Mouse (Mus musculus) myocyte (in vitro differentiated cells): ENCODE results near the gene Ifitm10. TPM values are rescaled to one million over a fixed set of nuclear protein-coding genes. Genes with fewer than 3 reads are reported as not detected.
A peak's percentile ranks its signal among the peaks of the same experiment; 100 is the strongest.
"Not testable (repeated sequence)": the region's sequence is repeated elsewhere in the genome, so short reads cannot be mapped to it uniquely, and the experiment has no call there.

Experiments
- H3K27me3 ChIP-seq: one replicate; pipeline ENCODE4 v1.6.1; 2011; ENCODE audit not compliant: control insufficient read depth, insufficient read depth, insufficient read length
- H3K36me3 ChIP-seq: one replicate; pipeline ENCODE4 v1.6.1; 2011; ENCODE audit not compliant: control insufficient read depth, insufficient read depth
- H3K4me2 ChIP-seq: one replicate; pipeline ENCODE4 v1.6.1; 2011; ENCODE audit warnings: low read depth, control low read depth
- H3K4me3 ChIP-seq: one replicate; pipeline ENCODE4 v1.5.1; 2011; ENCODE audit warnings: mild to moderate bottlenecking, control low read depth, moderate library complexity
- H3K79me2 ChIP-seq: one replicate; pipeline ENCODE4 v1.6.1; 2011; ENCODE audit not compliant: control insufficient read depth, insufficient read depth
- H3ac ChIP-seq: one replicate; pipeline ENCODE4 v1.6.1; 2011; ENCODE audit not compliant: control insufficient read depth, insufficient read length
- CEBPB ChIP-seq: IDR thresholded peaks from 2 replicates; pipeline ENCODE4 v1.6.1; 2011; ENCODE audit warnings: mild to moderate bottlenecking, moderate library complexity; ENCODE audit not compliant: poor library complexity, insufficient read depth, severe bottlenecking
- E2F4 ChIP-seq: IDR thresholded peaks from one replicate; pipeline ENCODE4 v1.6.1; 2011; ENCODE audit warnings: mild to moderate bottlenecking, control low read depth, moderate library complexity; ENCODE audit not compliant: insufficient read depth
- MAX ChIP-seq: IDR thresholded peaks from one replicate; pipeline ENCODE4 v1.6.1; 2011; ENCODE audit warnings: low read depth, mild to moderate bottlenecking, control low read depth
- MYOD1 ChIP-seq, 3 experiments: IDR thresholded peaks; one replicate each; pipeline ENCODE4 v1.6.1; 2011; ENCODE audit warnings: control low read depth in 2 of 3, low read depth in 2 of 3, mild to moderate bottlenecking in 2 of 3, moderate library complexity in 1 of 3; ENCODE audit not compliant: insufficient read length in 2 of 3, control insufficient read depth in 1 of 3
- MYOG ChIP-seq, 3 experiments: IDR thresholded peaks; one replicate each; pipeline ENCODE4 v1.6.1; 2011; ENCODE audit warnings: control low read depth in 2 of 3, low read depth in 2 of 3, mild to moderate bottlenecking in 2 of 3; ENCODE audit not compliant: insufficient read length in 2 of 3, control insufficient read depth in 1 of 3, insufficient read depth in 1 of 3
- POLR2A ChIP-seq: IDR thresholded peaks from one replicate; pipeline ENCODE4 v1.6.1; 2011; ENCODE audit warnings: low read depth, mild to moderate bottlenecking, control low read depth, moderate library complexity; ENCODE audit not compliant: insufficient read length
- POLR2AphosphoS2 ChIP-seq: IDR thresholded peaks from one replicate; pipeline ENCODE4 v1.6.1; 2011; ENCODE audit warnings: low read depth, control low read depth; ENCODE audit not compliant: insufficient read length
- REST ChIP-seq: IDR thresholded peaks from one replicate; pipeline ENCODE4 v1.6.1; 2011; ENCODE audit warnings: mild to moderate bottlenecking, control low read depth, moderate library complexity; ENCODE audit not compliant: insufficient read depth, insufficient read length
- SRF ChIP-seq: IDR thresholded peaks from one replicate; pipeline ENCODE4 v1.6.1; 2011; ENCODE audit warnings: low read depth; ENCODE audit not compliant: control insufficient read depth, insufficient read length
- TCF12 ChIP-seq: IDR thresholded peaks from one replicate; pipeline ENCODE4 v1.6.1; 2011; ENCODE audit warnings: mild to moderate bottlenecking, control low read depth; ENCODE audit not compliant: poor library complexity, insufficient read depth, severe bottlenecking
- TCF3 ChIP-seq: IDR thresholded peaks from one replicate; pipeline ENCODE4 v1.6.1; 2011; ENCODE audit warnings: low read depth, control low read depth; ENCODE audit not compliant: insufficient read length
- USF1 ChIP-seq: IDR thresholded peaks from one replicate; pipeline ENCODE4 v1.6.1; 2011; ENCODE audit warnings: low read depth, mild to moderate bottlenecking, control low read depth, moderate library complexity
- polyA plus RNA-seq: library from polyadenylated mRNA; unstranded; fragments of >200 nt; fragmentation: generic; extraction: Trizol; gene quantifications from one replicate; pipeline ENCODE4 v1.2.1, GENCODE M21; 2012; ENCODE audit warnings: missing spikeins

The Ifitm10 gene
- polyA plus RNA-seq, 1 experiment, result 5.4 TPM

- Histone ChIP-seq H3ac (no peak overlapping the region), H3K4me2 (no peak overlapping the region), H3K79me2 (no peaks in the 10 kb centered on the region), H3K27me3 (no peaks in the 10 kb centered on the region), H3K4me3 (no peak overlapping the region), H3K36me3 (no peaks in the 10 kb centered on the region)
- TF ChIP-seq E2F4, result no peak
- TF ChIP-seq TCF3, result no peak
- peak; percentile 1 to 47 (median 28) for TF ChIP-seq MYOD1 (IDR thresholded peaks at IDR 0.05; ENCODE audit: control insufficient read depth in 1 of 3, insufficient read length in 2 of 3, low read depth in 2 of 3)
- TF ChIP-seq MAX, result no peak
- no peak for TF ChIP-seq CEBPB
Measured at GRCm38 (mm10) chr7:142314600-142315285, 58.8 kb downstream of the Ifitm10 start.

- not testable (repeated sequence) for H3K79me2 ChIP-seq, H3K4me3 ChIP-seq, H3K27me3 ChIP-seq, H3K36me3 ChIP-seq, H3ac ChIP-seq, H3K4me2 ChIP-seq
- TF ChIP-seq MYOD1 (IDR thresholded peaks at IDR 0.05; ENCODE audit: control insufficient read depth in 1 of 3, insufficient read length in 2 of 3, low read depth in 2 of 3), result peak in 2 of 3 experiments; percentile 42 to 58
- peak in 1 of 3 experiments; percentile 24 for TF ChIP-seq MYOG (IDR thresholded peaks at IDR 0.05; ENCODE audit: control insufficient read depth in 1 of 3, insufficient read depth in 1 of 3, insufficient read length in 2 of 3, low read depth in 2 of 3)
Measured at GRCm38 (mm10) chr7:142303929-142304328, 69.6 kb downstream of the Ifitm10 start.

GRCm38 (mm10) chr7:142303249-142303648 is 70.3 kb downstream of the Ifitm10 start, which contains the start of gene Krtap5-4:
Gene Krtap5-4, plus strand, starts transcription at chr7:142303549.
- Histone ChIP-seq H3K79me2 (no peaks in the 10 kb centered on the region), H3K27me3 (peaks cover 3% of the 10 kb centered on the region), H3K4me2 (no peak within 1 kb of the TSS), H3K4me3 (no peak within 1 kb of the TSS), H3ac (no peak within 1 kb of the TSS), H3K36me3 (no peaks in the 10 kb centered on the region)
- TF ChIP-seq MYOD1 (IDR thresholded peaks at IDR 0.05; ENCODE audit: control insufficient read depth in 1 of 3, insufficient read length in 2 of 3, low read depth in 2 of 3) (peak in 1 of 3 experiments; percentile 27), POLR2AphosphoS2 (no peak)

- H3K4me3 ChIP-seq, H3K79me2 ChIP-seq, H3K4me2 ChIP-seq, H3K27me3 ChIP-seq, H3K36me3 ChIP-seq, H3ac ChIP-seq: not testable (repeated sequence)
Measured at GRCm38 (mm10) chr7:142297018-142297417, 76.5 kb downstream of the Ifitm10 start, which contains the start of gene Krtap5-1. Gene Krtap5-1, minus strand, starts transcription at chr7:142297118.

GRCm38 (mm10) chr7:142296108-142296507 is 77.4 kb downstream of the Ifitm10 start:
- not testable (repeated sequence) for H3K4me3 ChIP-seq, H3K4me2 ChIP-seq, H3K27me3 ChIP-seq, H3K36me3 ChIP-seq, H3K79me2 ChIP-seq, H3ac ChIP-seq

- no peaks in the 10 kb centered on the region for H3K36me3 ChIP-seq
- no peak overlapping the region for H3K4me3 ChIP-seq
- peaks cover 7% of the 10 kb centered on the region for H3K27me3 ChIP-seq
- no peaks in the 10 kb centered on the region for H3K79me2 ChIP-seq
- no peak for TF ChIP-seq E2F4
- no peak for TF ChIP-seq TCF3
- no peak for TF ChIP-seq MYOD1 (IDR thresholded peaks at IDR 0.05; ENCODE audit: control insufficient read depth in 1 of 3, insufficient read length in 2 of 3, low read depth in 2 of 3)
- no peak for TF ChIP-seq MAX
- no peak for TF ChIP-seq POLR2A
- TF ChIP-seq USF1, result no peak
- TF ChIP-seq MYOG (IDR thresholded peaks at IDR 0.05; ENCODE audit: control insufficient read depth in 1 of 3, insufficient read depth in 1 of 3, insufficient read length in 2 of 3, low read depth in 2 of 3), result no peak
- TF ChIP-seq SRF, result no peak
- TF ChIP-seq TCF12, result no peak
- no peak for TF ChIP-seq REST
- TF ChIP-seq CEBPB, result no peak
- TF ChIP-seq POLR2AphosphoS2, result no peak
- no peak overlapping the region for H3ac ChIP-seq
- H3K4me2 ChIP-seq, result no peak overlapping the region
Measured at GRCm38 (mm10) chr7:142295418-142295817, 78.1 kb downstream of the Ifitm10 start.

GRCm38 (mm10) chr7:142293851-142294250 is 79.7 kb downstream of the Ifitm10 start:
- H3K79me2 ChIP-seq, H3ac ChIP-seq, H3K36me3 ChIP-seq, H3K27me3 ChIP-seq, H3K4me2 ChIP-seq, H3K4me3 ChIP-seq: not testable (repeated sequence)

- not testable (repeated sequence) for H3ac ChIP-seq, H3K36me3 ChIP-seq, H3K27me3 ChIP-seq, H3K4me2 ChIP-seq, H3K4me3 ChIP-seq, H3K79me2 ChIP-seq
Measured at GRCm38 (mm10) chr7:142285910-142286612, 87.5 kb downstream of the Ifitm10 start.
